Mouse (Mus musculus): ENCODE measurements around the gene Lgals9. TPM values are rescaled to one million over a fixed set of nuclear protein-coding genes. Genes with fewer than 3 reads are reported as not detected.
A peak's percentile ranks its signal among the peaks of the same experiment; 100 is the strongest.

Lgals9 gene
- polyA plus RNA-seq, 1 experiment from 2014 or later = 206 TPM

- H3K27me3 ChIP-seq (ENCODE audit: control insufficient read depth, insufficient read depth, low read depth, low read length) = no peaks in the 10 kb centered on the region
- H3K27ac ChIP-seq (ENCODE audit: low read length) = no peak overlapping the region
- ATAC-seq (ENCODE audit: low read depth) = no peak
- no peaks in the 10 kb centered on the region for H3K9me3 ChIP-seq (replicated peaks; ENCODE audit: control insufficient read depth, low read length)
- H3K9ac ChIP-seq (ENCODE audit: low read depth, low read length) = no peak overlapping the region
- 79% methylated on average over 21 of the region's 21 CpGs for WGBS (ENCODE audit: insufficient replicate concordance)
- no peaks in the 10 kb centered on the region for H3K36me3 ChIP-seq (ENCODE audit: control insufficient read depth, insufficient read depth)
- no peak overlapping the region for H3K4me2 ChIP-seq (ENCODE audit: low read depth, low read length)
- H3K4me1 ChIP-seq (ENCODE audit: control insufficient read depth, low read depth, low read length) = no peaks in the 10 kb centered on the region; the same call in 1 of the 2 replicates
- H3K4me3 ChIP-seq (ENCODE audit: low read depth, low read length) = no peak overlapping the region
Measured at GRCm38 (mm10) chr11:79020535-79021045, 35.8 kb upstream of the Lgals9 start.

GRCm38 (mm10) chr11:79019839-79020534 lies 35.2 kb upstream of the Lgals9 start:
- H3K27ac ChIP-seq (ENCODE audit: low read length) = no peak overlapping the region
- H3K9me3 ChIP-seq (replicated peaks; ENCODE audit: control insufficient read depth, low read length) = no peaks in the 10 kb centered on the region
- H3K27me3 ChIP-seq (ENCODE audit: control insufficient read depth, insufficient read depth, low read depth, low read length) = no peaks in the 10 kb centered on the region
- 56% methylated on average over 17 of the region's 17 CpGs for WGBS (ENCODE audit: insufficient replicate concordance)
- H3K4me2 ChIP-seq (ENCODE audit: low read depth, low read length) = no peak overlapping the region
- no peak overlapping the region for H3K4me3 ChIP-seq (ENCODE audit: low read depth, low read length)
- H3K4me1 ChIP-seq (ENCODE audit: control insufficient read depth, low read depth, low read length) = no peaks in the 10 kb centered on the region; the same call in 1 of the 2 replicates
- no peak overlapping the region for H3K9ac ChIP-seq (ENCODE audit: low read depth, low read length)
- ATAC-seq (ENCODE audit: low read depth) = no peak
- H3K36me3 ChIP-seq (ENCODE audit: control insufficient read depth, insufficient read depth) = no peaks in the 10 kb centered on the region

GRCm38 (mm10) chr11:79018954-79019704 lies 34.4 kb upstream of the Lgals9 start:
- no peaks in the 10 kb centered on the region for H3K9me3 ChIP-seq (replicated peaks; ENCODE audit: control insufficient read depth, low read length)
- no peak overlapping the region for H3K27ac ChIP-seq (ENCODE audit: low read length)
- H3K36me3 ChIP-seq (ENCODE audit: control insufficient read depth, insufficient read depth) = no peaks in the 10 kb centered on the region
- no peak overlapping the region for H3K9ac ChIP-seq (ENCODE audit: low read depth, low read length)
- no peaks in the 10 kb centered on the region; the same call in 1 of the 2 replicates for H3K4me1 ChIP-seq (ENCODE audit: control insufficient read depth, low read depth, low read length)
- 0 out of 2 replicates have a peak, but pooled peaks have one; percentile 30 for ATAC-seq (ENCODE audit: low read depth)
- H3K27me3 ChIP-seq (ENCODE audit: control insufficient read depth, insufficient read depth, low read depth, low read length) = no peaks in the 10 kb centered on the region
- H3K4me2 ChIP-seq (ENCODE audit: low read depth, low read length) = no peak overlapping the region
- no peak overlapping the region for H3K4me3 ChIP-seq (ENCODE audit: low read depth, low read length)
- WGBS (ENCODE audit: insufficient replicate concordance) = 33% methylated on average over 11 of the region's 11 CpGs

DNA sequence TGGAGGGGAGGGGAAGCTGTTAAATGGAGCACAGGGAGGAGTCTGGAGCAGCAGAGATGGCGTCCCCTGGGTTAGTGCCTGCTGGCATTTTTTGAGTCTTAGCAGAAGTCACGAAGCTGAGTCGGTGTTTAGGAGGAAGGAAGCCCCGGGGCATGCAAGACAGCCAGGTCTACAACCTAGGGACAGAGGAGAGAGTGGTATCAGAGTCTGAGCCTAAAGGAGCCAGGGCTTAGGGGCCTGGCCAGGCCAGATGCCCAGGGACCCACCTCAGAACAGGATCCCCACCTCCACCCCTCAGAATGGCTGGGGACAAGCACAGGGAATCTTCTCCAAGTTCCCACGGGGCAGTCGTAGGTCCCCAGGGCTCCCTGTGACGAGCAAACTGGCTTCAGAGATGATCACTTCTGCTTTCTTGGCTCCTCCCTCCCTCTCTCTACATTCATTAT lies 32.4 kb upstream of the Lgals9 start:
- H3K27me3 ChIP-seq (ENCODE audit: control insufficient read depth, insufficient read depth, low read depth, low read length) = no peaks in the 10 kb centered on the region
- H3K4me2 ChIP-seq (ENCODE audit: low read depth, low read length) = no peak overlapping the region
- no peaks in the 10 kb centered on the region; the same call in 1 of the 2 replicates for H3K4me1 ChIP-seq (ENCODE audit: control insufficient read depth, low read depth, low read length)
- peak overlapping the region; percentile 31; the same call in 1 of the 2 replicates for H3K27ac ChIP-seq (ENCODE audit: low read length)
- 44% methylated on average over 7 of the region's 7 CpGs for WGBS (ENCODE audit: insufficient replicate concordance)
- no peaks in the 10 kb centered on the region for H3K36me3 ChIP-seq (ENCODE audit: control insufficient read depth, insufficient read depth)
- no peak overlapping the region for H3K9ac ChIP-seq (ENCODE audit: low read depth, low read length)
- H3K9me3 ChIP-seq (replicated peaks; ENCODE audit: control insufficient read depth, low read length) = no peaks in the 10 kb centered on the region
- no peak overlapping the region for H3K4me3 ChIP-seq (ENCODE audit: low read depth, low read length)
- ATAC-seq (ENCODE audit: low read depth) = no peak; the same call in 1 of the 2 replicates

DNA sequence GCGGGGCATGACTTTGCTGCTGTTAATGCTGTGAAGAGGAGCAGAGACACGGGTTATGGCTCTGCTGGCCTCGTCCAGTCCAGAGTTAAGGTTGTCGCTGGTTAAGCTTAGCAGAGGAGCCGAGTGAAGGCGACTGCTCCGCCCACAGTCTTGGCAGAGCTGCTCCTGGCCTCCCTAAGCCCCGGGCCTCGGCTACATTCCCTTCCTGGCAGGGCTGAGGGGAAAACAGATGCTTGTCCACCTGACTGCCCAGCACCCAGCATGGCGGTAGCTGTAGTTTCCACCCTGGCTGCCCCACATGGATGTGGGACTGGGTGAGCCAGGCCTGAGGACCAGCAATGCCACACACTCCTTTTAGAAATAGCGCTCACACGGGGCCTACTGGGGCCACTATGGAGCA lies 31.5 kb upstream of the Lgals9 start:
- no peak overlapping the region for H3K9ac ChIP-seq (ENCODE audit: low read depth, low read length)
- no peaks in the 10 kb centered on the region for H3K27me3 ChIP-seq (ENCODE audit: control insufficient read depth, insufficient read depth, low read depth, low read length)
- WGBS (ENCODE audit: insufficient replicate concordance) = 62% methylated on average over 12 of the region's 12 CpGs
- ATAC-seq (ENCODE audit: low read depth) = no peak
- H3K4me3 ChIP-seq (ENCODE audit: low read depth, low read length) = no peak overlapping the region
- H3K36me3 ChIP-seq (ENCODE audit: control insufficient read depth, insufficient read depth) = no peaks in the 10 kb centered on the region
- H3K4me1 ChIP-seq (ENCODE audit: control insufficient read depth, low read depth, low read length) = no peaks in the 10 kb centered on the region; the same call in 1 of the 2 replicates
- H3K9me3 ChIP-seq (replicated peaks; ENCODE audit: control insufficient read depth, low read length) = no peaks in the 10 kb centered on the region
- H3K4me2 ChIP-seq (ENCODE audit: low read depth, low read length) = no peak overlapping the region
- no peak overlapping the region for H3K27ac ChIP-seq (ENCODE audit: low read length)

DNA sequence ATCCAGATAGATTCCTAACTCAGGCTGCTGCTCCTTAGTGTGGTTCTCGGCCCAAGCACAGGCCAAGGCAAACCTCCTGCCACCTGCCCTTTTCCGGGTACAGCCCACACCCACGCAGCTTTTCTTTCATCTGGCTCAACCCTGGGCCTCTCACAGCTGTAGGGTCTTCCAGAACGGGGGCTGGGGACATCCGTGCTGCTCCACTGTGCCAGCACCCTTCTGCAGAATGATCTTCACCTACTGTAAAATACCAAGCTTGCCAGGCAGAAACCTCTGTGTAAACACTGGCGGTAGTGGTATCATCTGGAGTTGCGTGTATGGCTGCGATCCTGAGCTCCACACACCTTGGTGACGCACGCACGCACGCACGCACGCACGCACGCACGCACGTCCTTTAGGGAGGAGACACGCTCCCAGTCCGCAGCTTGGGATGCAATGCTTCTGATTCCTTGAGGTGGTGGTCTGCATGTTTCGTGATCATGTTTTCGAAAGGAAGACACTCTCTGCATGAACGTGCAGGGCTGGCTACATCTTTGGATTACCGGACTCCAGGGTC lies 31.0 kb upstream of the Lgals9 start:
- Histone ChIP-seq H3K4me3 (ENCODE audit: low read depth, low read length) (no peak overlapping the region), H3K4me1 (ENCODE audit: control insufficient read depth, low read depth, low read length) (no peaks in the 10 kb centered on the region; the same call in 1 of the 2 replicates), H3K9me3 (replicated peaks; ENCODE audit: control insufficient read depth, low read length) (no peaks in the 10 kb centered on the region), H3K36me3 (ENCODE audit: control insufficient read depth, insufficient read depth) (no peaks in the 10 kb centered on the region), H3K27me3 (ENCODE audit: control insufficient read depth, insufficient read depth, low read depth, low read length) (no peaks in the 10 kb centered on the region), H3K27ac (ENCODE audit: low read length) (no peak overlapping the region), H3K4me2 (ENCODE audit: low read depth, low read length) (no peak overlapping the region), H3K9ac (ENCODE audit: low read depth, low read length) (no peak overlapping the region)
- 83% methylated on average over 24 of the region's 24 CpGs for WGBS (ENCODE audit: insufficient replicate concordance)
- ATAC-seq (ENCODE audit: low read depth) = no peak

DNA sequence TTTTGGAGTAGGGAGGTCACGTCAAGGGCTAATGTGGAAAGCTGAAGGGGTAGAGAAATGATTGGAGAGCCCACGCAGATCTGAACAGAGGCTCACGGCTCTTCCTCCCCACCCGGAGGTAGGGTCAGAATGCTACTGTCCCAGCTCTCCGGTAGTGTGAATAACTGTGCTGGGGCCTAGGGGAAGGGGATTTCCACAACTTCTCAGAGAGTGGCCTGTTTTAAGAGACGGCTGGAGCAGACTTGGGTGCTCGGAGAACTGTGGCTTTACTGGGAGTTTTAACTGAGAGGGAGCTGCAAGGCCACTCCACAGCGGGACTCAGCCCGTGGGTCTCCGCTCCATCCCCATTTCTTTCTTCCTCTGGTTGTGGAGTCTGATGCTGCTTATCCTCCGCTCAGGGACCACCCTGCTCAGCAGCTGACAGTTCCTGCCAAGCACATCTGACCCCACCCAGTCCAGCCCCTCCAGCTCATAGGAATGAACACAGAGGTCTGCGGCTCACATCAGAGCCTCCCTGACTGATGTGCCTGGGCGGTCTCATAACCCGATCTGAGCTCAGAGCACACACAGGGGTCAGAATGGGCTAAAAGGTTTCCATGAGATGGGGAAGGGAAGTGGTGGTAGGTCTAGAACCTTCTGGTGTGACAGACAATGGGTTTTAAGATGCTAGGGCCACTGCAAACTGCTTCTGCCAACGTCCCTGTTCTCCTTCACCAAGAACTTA lies 30.0 kb upstream of the Lgals9 start:
- Histone ChIP-seq H3K9me3 (replicated peaks; ENCODE audit: control insufficient read depth, low read length) (no peaks in the 10 kb centered on the region), H3K27ac (ENCODE audit: low read length) (no peak overlapping the region), H3K9ac (ENCODE audit: low read depth, low read length) (no peak overlapping the region), H3K4me2 (ENCODE audit: low read depth, low read length) (no peak overlapping the region), H3K36me3 (ENCODE audit: control insufficient read depth, insufficient read depth) (no peaks in the 10 kb centered on the region), H3K27me3 (ENCODE audit: control insufficient read depth, insufficient read depth, low read depth, low read length) (no peaks in the 10 kb centered on the region), H3K4me3 (ENCODE audit: low read depth, low read length) (no peak overlapping the region), H3K4me1 (ENCODE audit: control insufficient read depth, low read depth, low read length) (no peaks in the 10 kb centered on the region; the same call in 1 of the 2 replicates)
- no peak for ATAC-seq (ENCODE audit: low read depth)
- whole genome bisulfite sequencing (ENCODE audit: insufficient replicate concordance) = 69% methylated on average over 15 of the region's 15 CpGs

DNA sequence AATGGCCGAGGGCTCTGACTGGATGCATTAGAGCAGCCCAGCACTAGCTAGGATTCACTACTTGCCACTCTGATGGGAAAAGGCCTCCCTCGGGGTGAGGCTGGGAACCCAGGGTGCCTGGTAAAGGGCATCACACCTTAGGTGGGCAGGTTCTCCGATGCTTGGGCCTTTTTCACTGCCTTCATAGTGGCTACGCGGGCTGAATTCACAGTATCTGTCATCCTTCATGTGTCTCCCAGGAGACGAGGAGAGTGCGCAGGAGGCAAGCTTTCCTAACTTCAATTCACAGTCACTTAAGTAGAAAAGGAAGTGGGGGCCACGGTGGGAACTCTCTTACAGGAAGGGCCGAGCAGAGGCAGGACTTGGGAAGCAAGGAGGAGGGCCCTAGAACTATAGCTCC lies 29.1 kb upstream of the Lgals9 start:
- Histone ChIP-seq H3K9ac (ENCODE audit: low read depth, low read length) (no peak overlapping the region), H3K9me3 (replicated peaks; ENCODE audit: control insufficient read depth, low read length) (no peaks in the 10 kb centered on the region), H3K27me3 (ENCODE audit: control insufficient read depth, insufficient read depth, low read depth, low read length) (no peaks in the 10 kb centered on the region), H3K27ac (ENCODE audit: low read length) (no peak overlapping the region), H3K4me2 (ENCODE audit: low read depth, low read length) (no peak overlapping the region), H3K36me3 (ENCODE audit: control insufficient read depth, insufficient read depth) (no peaks in the 10 kb centered on the region), H3K4me1 (ENCODE audit: control insufficient read depth, low read depth, low read length) (no peaks in the 10 kb centered on the region; the same call in 1 of the 2 replicates), H3K4me3 (ENCODE audit: low read depth, low read length) (no peak overlapping the region)
- ATAC-seq (ENCODE audit: low read depth) = no peak
- 56% methylated on average over 9 of the region's 9 CpGs for WGBS (ENCODE audit: insufficient replicate concordance)
